Mouse (Mus musculus): ENCODE measurements around the gene Dcxr. TPM values are rescaled to one million over a fixed set of nuclear protein-coding genes. Genes with fewer than 3 reads are reported as not detected.

The Dcxr gene
- polyA plus RNA-seq, 1 experiment from 2014 or later, result 56.0 TPM

- Histone ChIP-seq H3K9me3 (ENCODE audit: control insufficient read depth, low read length) (no peaks in the 10 kb centered on the region), H3K27me3 (replicated peaks; ENCODE audit: control insufficient read depth, insufficient read depth, low read length) (no peaks in the 10 kb centered on the region), H3K36me3 (ENCODE audit: control insufficient read depth, insufficient read depth, low read length) (0 out of 2 replicates have a peak, but pooled peaks cover 8% of the 10 kb centered on the region), H3K4me3 (ENCODE audit: low read length) (no peak overlapping the region), H3K4me1 (ENCODE audit: control insufficient read depth, insufficient read depth, low read length) (peaks cover 21% of the 10 kb centered on the region), H3K4me2 (ENCODE audit: low read depth, low read length) (no peak overlapping the region), H3K27ac (ENCODE audit: low read length) (no peak overlapping the region), H3K9ac (ENCODE audit: low read depth, low read length) (no peak overlapping the region)
- ATAC-seq, result no peak
- 87% methylated on average over 11 of the region's 11 CpGs for WGBS
These were observed 4.2 kb downstream of the Dcxr start for GRCm38 (mm10) chr11:120722761-120723382.

GRCm38 (mm10) chr11:120722067-120722630 lies 4.9 kb downstream of the Dcxr start:
- Histone ChIP-seq H3K4me2 (ENCODE audit: low read depth, low read length) (peak overlapping the region; percentile 98), H3K4me1 (ENCODE audit: control insufficient read depth, insufficient read depth, low read length) (peaks cover 21% of the 10 kb centered on the region), H3K36me3 (ENCODE audit: control insufficient read depth, insufficient read depth, low read length) (0 out of 2 replicates have a peak, but pooled peaks cover 8% of the 10 kb centered on the region), H3K9ac (ENCODE audit: low read depth, low read length) (peak overlapping the region; percentile 77), H3K4me3 (ENCODE audit: low read length) (peak overlapping the region; percentile 65), H3K9me3 (ENCODE audit: control insufficient read depth, low read length) (no peaks in the 10 kb centered on the region), H3K27ac (ENCODE audit: low read length) (no peak overlapping the region), H3K27me3 (replicated peaks; ENCODE audit: control insufficient read depth, insufficient read depth, low read length) (no peaks in the 10 kb centered on the region)
- no peak for ATAC-seq
- WGBS, result 19% methylated on average over 21 of the region's 21 CpGs

GRCm38 (mm10) chr11:120721124-120722066 lies 5.7 kb downstream of the Dcxr start, which contains the start of gene Rac3:
Rac3 (plus strand) TSS chr11:120721470.
- Histone ChIP-seq H3K36me3 (ENCODE audit: control insufficient read depth, insufficient read depth, low read length) (0 out of 2 replicates have a peak, but pooled peaks cover 8% of the 10 kb centered on the region), H3K4me2 (ENCODE audit: low read depth, low read length) (peak within 1 kb of the TSS; percentile 98), H3K27ac (ENCODE audit: low read length) (peak within 1 kb of the TSS; percentile 33; the same call in 1 of the 2 replicates), H3K9me3 (ENCODE audit: control insufficient read depth, low read length) (no peaks in the 10 kb centered on the region), H3K27me3 (replicated peaks; ENCODE audit: control insufficient read depth, insufficient read depth, low read length) (no peaks in the 10 kb centered on the region), H3K4me3 (ENCODE audit: low read length) (peak within 1 kb of the TSS; percentile 65), H3K4me1 (ENCODE audit: control insufficient read depth, insufficient read depth, low read length) (peaks cover 16% of the 10 kb centered on the region), H3K9ac (ENCODE audit: low read depth, low read length) (peak within 1 kb of the TSS; percentile 77)
- peak; percentile 79 for ATAC-seq
- 1% methylated on average over 90 of the region's 90 CpGs for WGBS

GRCm38 (mm10) chr11:120720450-120720849 lies 6.6 kb downstream of the Dcxr start:
- H3K4me1 ChIP-seq (ENCODE audit: control insufficient read depth, insufficient read depth, low read length), result peaks cover 16% of the 10 kb centered on the region
- 0 out of 2 replicates have a peak, but pooled peaks have one; percentile 17 for ATAC-seq
- WGBS, result 14% methylated on average over 17 of the region's 17 CpGs
- H3K27me3 ChIP-seq (replicated peaks; ENCODE audit: control insufficient read depth, insufficient read depth, low read length), result no peaks in the 10 kb centered on the region
- H3K36me3 ChIP-seq (ENCODE audit: control insufficient read depth, insufficient read depth, low read length), result 0 out of 2 replicates have a peak, but pooled peaks cover 6% of the 10 kb centered on the region
- peak overlapping the region; percentile 77 for H3K9ac ChIP-seq (ENCODE audit: low read depth, low read length)
- H3K9me3 ChIP-seq (ENCODE audit: control insufficient read depth, low read length), result no peaks in the 10 kb centered on the region
- peak overlapping the region; percentile 98 for H3K4me2 ChIP-seq (ENCODE audit: low read depth, low read length)
- H3K4me3 ChIP-seq (ENCODE audit: low read length), result peak overlapping the region; percentile 65
- no peak overlapping the region for H3K27ac ChIP-seq (ENCODE audit: low read length)

GRCm38 (mm10) chr11:120719841-120720376 lies 7.2 kb downstream of the Dcxr start:
- no peak for ATAC-seq
- no peak overlapping the region for H3K9ac ChIP-seq (ENCODE audit: low read depth, low read length)
- no peaks in the 10 kb centered on the region for H3K27me3 ChIP-seq (replicated peaks; ENCODE audit: control insufficient read depth, insufficient read depth, low read length)
- peaks cover 17% of the 10 kb centered on the region for H3K4me1 ChIP-seq (ENCODE audit: control insufficient read depth, insufficient read depth, low read length)
- H3K9me3 ChIP-seq (ENCODE audit: control insufficient read depth, low read length), result no peaks in the 10 kb centered on the region
- 0 out of 2 replicates have a peak, but pooled peaks cover 4% of the 10 kb centered on the region for H3K36me3 ChIP-seq (ENCODE audit: control insufficient read depth, insufficient read depth, low read length)
- no peak overlapping the region for H3K27ac ChIP-seq (ENCODE audit: low read length)
- WGBS, result 88% methylated on average over 13 of the region's 13 CpGs
- H3K4me2 ChIP-seq (ENCODE audit: low read depth, low read length), result no peak overlapping the region
- H3K4me3 ChIP-seq (ENCODE audit: low read length), result no peak overlapping the region

GRCm38 (mm10) chr11:120719242-120719641 lies 7.8 kb downstream of the Dcxr start:
- Histone ChIP-seq H3K4me2 (ENCODE audit: low read depth, low read length) (no peak overlapping the region), H3K27me3 (replicated peaks; ENCODE audit: control insufficient read depth, insufficient read depth, low read length) (no peaks in the 10 kb centered on the region), H3K4me3 (ENCODE audit: low read length) (no peak overlapping the region), H3K4me1 (ENCODE audit: control insufficient read depth, insufficient read depth, low read length) (peaks cover 23% of the 10 kb centered on the region), H3K9ac (ENCODE audit: low read depth, low read length) (no peak overlapping the region), H3K36me3 (ENCODE audit: control insufficient read depth, insufficient read depth, low read length) (0 out of 2 replicates have a peak, but pooled peaks cover 4% of the 10 kb centered on the region), H3K27ac (ENCODE audit: low read length) (no peak overlapping the region), H3K9me3 (ENCODE audit: control insufficient read depth, low read length) (no peaks in the 10 kb centered on the region)
- WGBS, result 89% methylated on average over 9 of the region's 9 CpGs
- no peak for ATAC-seq

GRCm38 (mm10) chr11:120715131-120715530 lies 11.9 kb downstream of the Dcxr start:
- H3K9ac ChIP-seq (ENCODE audit: low read depth, low read length), result 0 out of 2 replicates have a peak overlapping the region, but pooled peaks have one; percentile 79

GRCm38 (mm10) chr11:120714546-120714945 lies 12.5 kb downstream of the Dcxr start:
- peaks cover 25% of the 10 kb centered on the region for H3K4me1 ChIP-seq (ENCODE audit: control insufficient read depth, insufficient read depth, low read length)
- H3K36me3 ChIP-seq (ENCODE audit: control insufficient read depth, insufficient read depth, low read length), result no peaks in the 10 kb centered on the region
- no peak for ATAC-seq

More at GRCm38 (mm10) chr11:120715131-120715530, 11.9 kb downstream of the Dcxr start:
- Histone ChIP-seq H3K9me3 (ENCODE audit: control insufficient read depth, low read length) (no peaks in the 10 kb centered on the region), H3K27me3 (replicated peaks; ENCODE audit: control insufficient read depth, insufficient read depth, low read length) (no peaks in the 10 kb centered on the region), H3K4me2 (ENCODE audit: low read depth, low read length) (peak overlapping the region; percentile 64; the same call in 1 of the 2 replicates), H3K4me1 (ENCODE audit: control insufficient read depth, insufficient read depth, low read length) (peaks cover 19% of the 10 kb centered on the region), H3K27ac (ENCODE audit: low read length) (no peak overlapping the region), H3K4me3 (ENCODE audit: low read length) (no peak overlapping the region), H3K36me3 (ENCODE audit: control insufficient read depth, insufficient read depth, low read length) (0 out of 2 replicates have a peak, but pooled peaks cover 4% of the 10 kb centered on the region)
- no peak for ATAC-seq
- 90% methylated on average over 9 of the region's 9 CpGs for WGBS

More at GRCm38 (mm10) chr11:120714546-120714945, 12.5 kb downstream of the Dcxr start:
- 44% methylated on average over 10 of the region's 10 CpGs for WGBS
- Histone ChIP-seq H3K9me3 (ENCODE audit: control insufficient read depth, low read length) (no peaks in the 10 kb centered on the region), H3K4me2 (ENCODE audit: low read depth, low read length) (peak overlapping the region; percentile 64), H3K27ac (ENCODE audit: low read length) (peak overlapping the region; percentile 7; the same call in 1 of the 2 replicates), H3K9ac (ENCODE audit: low read depth, low read length) (peak overlapping the region; percentile 79), H3K4me3 (ENCODE audit: low read length) (peak overlapping the region; percentile 73), H3K27me3 (replicated peaks; ENCODE audit: control insufficient read depth, insufficient read depth, low read length) (no peaks in the 10 kb centered on the region)
